Mouse (Mus musculus): ENCODE measurements around the gene Camsap1. TPM values are rescaled to one million over a fixed set of nuclear protein-coding genes. Genes with fewer than 3 reads are reported as not detected.

Gene Camsap1
- polyA plus RNA-seq, 1 experiment, result 12.1 TPM

- Histone ChIP-seq H3K4me2 (ENCODE audit: low read depth) (no peak overlapping the region), H3K36me3 (ENCODE audit: control insufficient read depth, insufficient read depth) (no peaks in the 10 kb centered on the region), H3K27me3 (ENCODE audit: control insufficient read depth, insufficient read depth, insufficient read length) (no peaks in the 10 kb centered on the region), H3K4me3 (no peak overlapping the region), H3ac (ENCODE audit: control insufficient read depth, insufficient read length) (no peak overlapping the region), H3K79me2 (ENCODE audit: control insufficient read depth, insufficient read depth) (peaks cover 94% of the 10 kb centered on the region)
- TF ChIP-seq POLR2AphosphoS2 (IDR thresholded peaks at IDR 0.05; ENCODE audit: insufficient read length, low read depth) (no peak), TCF3 (IDR thresholded peaks at IDR 0.05; ENCODE audit: insufficient read length, low read depth) (no peak), SRF (IDR thresholded peaks at IDR 0.05; ENCODE audit: control insufficient read depth, insufficient read length, low read depth) (no peak), REST (IDR thresholded peaks at IDR 0.05; ENCODE audit: insufficient read depth, insufficient read length) (no peak), POLR2A (IDR thresholded peaks at IDR 0.05; ENCODE audit: insufficient read length, low read depth) (no peak), MYOD1 (IDR thresholded peaks at IDR 0.05; ENCODE audit: control insufficient read depth in 1 of 3, insufficient read length in 2 of 3, low read depth in 2 of 3) (no peak), TCF12 (IDR thresholded peaks at IDR 0.05; ENCODE audit: insufficient read depth, poor library complexity, severe bottlenecking) (no peak), E2F4 (IDR thresholded peaks at IDR 0.05; ENCODE audit: insufficient read depth) (no peak), MAX (IDR thresholded peaks at IDR 0.05; ENCODE audit: low read depth) (no peak), USF1 (IDR thresholded peaks at IDR 0.05; ENCODE audit: low read depth) (no peak), CEBPB (IDR thresholded peaks at IDR 0.05; ENCODE audit: insufficient read depth, poor library complexity, severe bottlenecking) (no peak), MYOG (IDR thresholded peaks at IDR 0.05; ENCODE audit: control insufficient read depth in 1 of 3, insufficient read depth in 1 of 3, insufficient read length in 2 of 3, low read depth in 2 of 3) (no peak)
Measured at GRCm38 (mm10) chr2:25975141-25975770, 7.8 kb downstream of the Camsap1 start.

- H3K27me3 ChIP-seq (ENCODE audit: control insufficient read depth, insufficient read depth, insufficient read length), result no peaks in the 10 kb centered on the region
- H3K79me2 ChIP-seq (ENCODE audit: control insufficient read depth, insufficient read depth), result peaks cover 83% of the 10 kb centered on the region
- H3K4me2 ChIP-seq (ENCODE audit: low read depth), result peak overlapping the region; percentile 14
- TF ChIP-seq E2F4 (IDR thresholded peaks at IDR 0.05; ENCODE audit: insufficient read depth) (no peak), TCF3 (IDR thresholded peaks at IDR 0.05; ENCODE audit: insufficient read length, low read depth) (no peak), POLR2A (IDR thresholded peaks at IDR 0.05; ENCODE audit: insufficient read length, low read depth) (no peak), MYOG (IDR thresholded peaks at IDR 0.05; ENCODE audit: control insufficient read depth in 1 of 3, insufficient read depth in 1 of 3, insufficient read length in 2 of 3, low read depth in 2 of 3) (no peak), REST (IDR thresholded peaks at IDR 0.05; ENCODE audit: insufficient read depth, insufficient read length) (no peak), MYOD1 (IDR thresholded peaks at IDR 0.05; ENCODE audit: control insufficient read depth in 1 of 3, insufficient read length in 2 of 3, low read depth in 2 of 3) (no peak), MAX (IDR thresholded peaks at IDR 0.05; ENCODE audit: low read depth) (no peak), SRF (IDR thresholded peaks at IDR 0.05; ENCODE audit: control insufficient read depth, insufficient read length, low read depth) (no peak), TCF12 (IDR thresholded peaks at IDR 0.05; ENCODE audit: insufficient read depth, poor library complexity, severe bottlenecking) (no peak)
- H3ac ChIP-seq (ENCODE audit: control insufficient read depth, insufficient read length), result no peak overlapping the region
- no peak overlapping the region for H3K4me3 ChIP-seq
- H3K36me3 ChIP-seq (ENCODE audit: control insufficient read depth, insufficient read depth), result peaks cover 4% of the 10 kb centered on the region
Measured at GRCm38 (mm10) chr2:25970426-25970825, 12.7 kb downstream of the Camsap1 start.

GRCm38 (mm10) chr2:25969319-25969718 lies 13.8 kb downstream of the Camsap1 start:
- no peak overlapping the region for H3K4me3 ChIP-seq
- H3K4me2 ChIP-seq (ENCODE audit: low read depth), result no peak overlapping the region
- no peak for TF ChIP-seq USF1 (IDR thresholded peaks at IDR 0.05; ENCODE audit: low read depth)
- no peak for TF ChIP-seq MAX (IDR thresholded peaks at IDR 0.05; ENCODE audit: low read depth)
- no peak for TF ChIP-seq POLR2AphosphoS2 (IDR thresholded peaks at IDR 0.05; ENCODE audit: insufficient read length, low read depth)
- no peak for TF ChIP-seq MYOG (IDR thresholded peaks at IDR 0.05; ENCODE audit: control insufficient read depth in 1 of 3, insufficient read depth in 1 of 3, insufficient read length in 2 of 3, low read depth in 2 of 3)
- TF ChIP-seq REST (IDR thresholded peaks at IDR 0.05; ENCODE audit: insufficient read depth, insufficient read length), result no peak
- no peak for TF ChIP-seq TCF12 (IDR thresholded peaks at IDR 0.05; ENCODE audit: insufficient read depth, poor library complexity, severe bottlenecking)
- TF ChIP-seq MYOD1 (IDR thresholded peaks at IDR 0.05; ENCODE audit: control insufficient read depth in 1 of 3, insufficient read length in 2 of 3, low read depth in 2 of 3), result no peak
- TF ChIP-seq TCF3 (IDR thresholded peaks at IDR 0.05; ENCODE audit: insufficient read length, low read depth), result no peak
- TF ChIP-seq CEBPB (IDR thresholded peaks at IDR 0.05; ENCODE audit: insufficient read depth, poor library complexity, severe bottlenecking), result no peak
- no peak for TF ChIP-seq E2F4 (IDR thresholded peaks at IDR 0.05; ENCODE audit: insufficient read depth)
- TF ChIP-seq POLR2A (IDR thresholded peaks at IDR 0.05; ENCODE audit: insufficient read length, low read depth), result no peak
- TF ChIP-seq SRF (IDR thresholded peaks at IDR 0.05; ENCODE audit: control insufficient read depth, insufficient read length, low read depth), result no peak
- peaks cover 76% of the 10 kb centered on the region for H3K79me2 ChIP-seq (ENCODE audit: control insufficient read depth, insufficient read depth)
- H3K36me3 ChIP-seq (ENCODE audit: control insufficient read depth, insufficient read depth), result peaks cover 5% of the 10 kb centered on the region
- H3K27me3 ChIP-seq (ENCODE audit: control insufficient read depth, insufficient read depth, insufficient read length), result no peaks in the 10 kb centered on the region
- no peak overlapping the region for H3ac ChIP-seq (ENCODE audit: control insufficient read depth, insufficient read length)

GRCm38 (mm10) chr2:25949291-25949690 lies 33.8 kb downstream of the Camsap1 start:
- no peak overlapping the region for H3ac ChIP-seq (ENCODE audit: control insufficient read depth, insufficient read length)
- peaks cover 33% of the 10 kb centered on the region for H3K36me3 ChIP-seq (ENCODE audit: control insufficient read depth, insufficient read depth)
- no peaks in the 10 kb centered on the region for H3K27me3 ChIP-seq (ENCODE audit: control insufficient read depth, insufficient read depth, insufficient read length)
- no peak overlapping the region for H3K4me3 ChIP-seq
- TF ChIP-seq REST (IDR thresholded peaks at IDR 0.05; ENCODE audit: insufficient read depth, insufficient read length), result no peak
- H3K4me2 ChIP-seq (ENCODE audit: low read depth), result no peak overlapping the region
- H3K79me2 ChIP-seq (ENCODE audit: control insufficient read depth, insufficient read depth), result no peaks in the 10 kb centered on the region

- TF ChIP-seq TCF12 (IDR thresholded peaks at IDR 0.05; ENCODE audit: insufficient read depth, poor library complexity, severe bottlenecking) (no peak), USF1 (IDR thresholded peaks at IDR 0.05; ENCODE audit: low read depth) (no peak), POLR2AphosphoS2 (IDR thresholded peaks at IDR 0.05; ENCODE audit: insufficient read length, low read depth) (no peak), E2F4 (IDR thresholded peaks at IDR 0.05; ENCODE audit: insufficient read depth) (no peak), CEBPB (IDR thresholded peaks at IDR 0.05; ENCODE audit: insufficient read depth, poor library complexity, severe bottlenecking) (no peak), SRF (IDR thresholded peaks at IDR 0.05; ENCODE audit: control insufficient read depth, insufficient read length, low read depth) (no peak), MYOD1 (IDR thresholded peaks at IDR 0.05; ENCODE audit: control insufficient read depth in 1 of 3, insufficient read length in 2 of 3, low read depth in 2 of 3) (no peak), POLR2A (IDR thresholded peaks at IDR 0.05; ENCODE audit: insufficient read length, low read depth) (no peak), MYOG (IDR thresholded peaks at IDR 0.05; ENCODE audit: control insufficient read depth in 1 of 3, insufficient read depth in 1 of 3, insufficient read length in 2 of 3, low read depth in 2 of 3) (no peak), MAX (IDR thresholded peaks at IDR 0.05; ENCODE audit: low read depth) (no peak)
- no peak overlapping the region for H3K4me2 ChIP-seq (ENCODE audit: low read depth)
- no peak overlapping the region for H3K4me3 ChIP-seq
- no peak overlapping the region for H3ac ChIP-seq (ENCODE audit: control insufficient read depth, insufficient read length)
- no peaks in the 10 kb centered on the region for H3K27me3 ChIP-seq (ENCODE audit: control insufficient read depth, insufficient read depth, insufficient read length)
- no peaks in the 10 kb centered on the region for H3K79me2 ChIP-seq (ENCODE audit: control insufficient read depth, insufficient read depth)
- H3K36me3 ChIP-seq (ENCODE audit: control insufficient read depth, insufficient read depth), result peaks cover 34% of the 10 kb centered on the region
Measured at GRCm38 (mm10) chr2:25947950-25948349, 35.1 kb downstream of the Camsap1 start.
